Mouse (Mus musculus): ENCODE measurements around the gene Gper1. TPM values are rescaled to one million over a fixed set of nuclear protein-coding genes. Genes with fewer than 3 reads are reported as not detected.

Gene Gper1
- total RNA-seq, 2 experiments from 2014 or later = 0.82 to 1.6 TPM

GRCm38 (mm10) chr5:139445258-139445657, 22.3 kb downstream of the Gper1 start:
- DNase-seq = no peak

- no peak for DNase-seq
These were observed 25.1 kb downstream of the Gper1 start for GRCm38 (mm10) chr5:139448025-139448424.

DNA sequence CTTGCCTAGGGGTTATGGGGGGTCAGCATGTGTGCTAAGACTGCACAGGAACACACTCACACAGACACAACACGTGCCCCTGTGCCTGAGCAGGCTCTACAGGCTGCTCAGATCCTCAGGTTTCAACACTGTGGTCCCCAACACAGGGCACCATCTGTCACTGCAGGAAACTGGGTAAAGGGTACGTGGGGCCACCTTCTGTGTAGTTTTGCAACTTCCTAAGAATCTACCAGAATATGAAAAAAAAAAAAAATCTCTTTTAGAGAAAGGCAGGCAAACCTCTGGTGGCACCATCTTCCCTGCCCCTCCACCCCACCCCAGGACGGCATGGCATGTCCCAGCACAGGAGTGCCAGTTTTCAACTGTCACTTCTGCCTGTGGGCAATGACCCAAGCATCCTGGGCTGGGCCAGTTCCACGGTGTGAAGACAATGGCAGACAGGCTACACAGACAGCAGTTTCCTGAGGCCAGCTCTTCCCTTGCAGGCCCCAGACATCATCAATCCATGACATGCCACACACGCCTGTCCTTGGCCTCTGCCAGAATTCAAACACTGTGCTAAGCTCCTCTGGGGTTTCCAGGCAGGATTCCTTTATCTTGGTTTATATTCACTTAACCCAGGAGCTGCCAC, 26.3 kb downstream of the Gper1 start:
- no peak for DNase-seq

- no peak for DNase-seq
These were observed 27.0 kb downstream of the Gper1 start for GRCm38 (mm10) chr5:139449926-139450325.

GRCm38 (mm10) chr5:139453031-139453430, 30.1 kb downstream of the Gper1 start:
- DNase-seq = no peak

DNA sequence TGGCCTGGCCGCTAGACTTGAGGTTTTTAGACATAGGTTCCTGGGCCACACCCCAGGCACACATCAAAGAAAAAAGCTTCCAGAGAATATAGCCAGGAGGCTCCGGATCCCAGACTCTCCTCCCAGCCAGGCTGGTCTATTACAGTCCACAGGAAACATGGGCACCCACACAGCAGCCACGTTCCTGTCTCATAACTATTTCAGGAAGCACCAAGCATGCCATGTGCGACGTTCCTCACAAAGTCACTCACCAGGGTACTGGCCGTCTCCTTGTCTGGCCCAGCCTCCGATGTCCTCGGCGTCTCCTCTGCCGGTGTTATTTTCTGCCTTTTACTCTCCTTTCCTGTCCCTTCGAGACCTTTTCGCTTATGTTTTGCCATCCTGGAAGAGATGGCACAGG, 32.2 kb downstream of the Gper1 start:
- no peak for DNase-seq

DNA sequence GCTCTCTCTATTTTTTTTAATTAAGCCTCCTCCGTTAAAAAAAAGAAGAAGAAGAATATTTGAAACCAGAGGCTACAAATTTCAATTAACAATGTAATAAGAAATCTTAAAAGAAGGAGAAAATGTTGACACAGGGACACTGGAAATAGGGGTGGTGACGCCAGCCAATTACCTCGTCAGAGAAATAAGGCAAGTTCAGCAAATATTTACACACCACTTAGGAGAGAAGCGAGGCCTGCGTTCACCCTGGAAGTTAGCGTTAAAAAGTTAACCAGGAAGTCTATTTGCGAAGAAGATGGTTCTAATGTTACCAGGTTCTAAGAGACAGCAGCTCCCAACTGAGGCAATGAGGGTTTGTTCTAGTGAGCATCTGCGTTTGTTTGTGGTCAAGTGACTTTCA, 34.3 kb downstream of the Gper1 start:
- no peak for DNase-seq

- DNase-seq = no peak
These were observed 37.0 kb downstream of the Gper1 start for GRCm38 (mm10) chr5:139459938-139460337.

GRCm38 (mm10) chr5:139460384-139461067, 37.6 kb downstream of the Gper1 start, which contains the start of gene 3110082I17Rik:
3110082I17Rik (minus strand) TSS chr5:139460527.
- peak; percentile 96 for DNase-seq

- DNase-seq = no peak
These were observed 41.9 kb downstream of the Gper1 start for GRCm38 (mm10) chr5:139464874-139465273.

DNA sequence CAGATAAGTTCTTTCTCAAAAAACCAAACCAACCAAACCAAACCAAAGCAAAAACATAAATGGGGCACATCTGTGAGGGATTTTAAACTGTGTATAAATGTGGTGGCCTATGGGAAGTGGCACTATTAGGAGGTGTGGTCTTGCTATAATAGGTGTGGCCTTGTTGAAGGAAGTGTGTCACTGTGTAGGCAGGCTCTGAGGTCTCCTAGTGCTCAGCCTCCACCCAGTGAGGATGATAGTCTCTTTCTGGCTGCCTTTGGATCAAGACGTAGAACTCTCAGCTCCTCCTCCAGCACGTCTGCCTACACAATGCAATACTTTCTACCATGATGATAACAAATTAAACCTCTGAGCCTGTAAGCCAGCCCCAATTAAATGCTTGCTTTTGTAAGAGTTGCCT, 43.4 kb downstream of the Gper1 start:
- no peak for DNase-seq

DNA sequence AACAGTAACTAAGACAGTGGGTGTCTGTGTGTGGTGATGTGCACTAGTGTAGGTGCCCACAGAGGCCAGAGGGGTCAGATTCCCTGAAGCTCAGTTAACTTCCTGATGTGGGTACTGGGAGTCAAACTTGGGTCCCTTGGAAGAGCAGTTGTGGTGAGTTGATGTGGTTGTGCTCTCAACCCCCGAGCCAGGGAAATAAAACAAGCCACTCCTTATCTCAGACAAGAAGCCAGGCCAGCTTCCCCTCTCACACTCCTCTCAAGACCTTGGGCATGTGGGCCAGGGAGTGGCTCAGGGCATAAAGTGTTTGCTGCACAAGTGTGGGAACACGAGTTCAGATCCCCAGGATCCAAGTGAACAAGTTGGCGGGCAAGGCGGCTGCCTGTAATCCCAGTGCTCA, 43.9 kb downstream of the Gper1 start:
- no peak for DNase-seq

DNA sequence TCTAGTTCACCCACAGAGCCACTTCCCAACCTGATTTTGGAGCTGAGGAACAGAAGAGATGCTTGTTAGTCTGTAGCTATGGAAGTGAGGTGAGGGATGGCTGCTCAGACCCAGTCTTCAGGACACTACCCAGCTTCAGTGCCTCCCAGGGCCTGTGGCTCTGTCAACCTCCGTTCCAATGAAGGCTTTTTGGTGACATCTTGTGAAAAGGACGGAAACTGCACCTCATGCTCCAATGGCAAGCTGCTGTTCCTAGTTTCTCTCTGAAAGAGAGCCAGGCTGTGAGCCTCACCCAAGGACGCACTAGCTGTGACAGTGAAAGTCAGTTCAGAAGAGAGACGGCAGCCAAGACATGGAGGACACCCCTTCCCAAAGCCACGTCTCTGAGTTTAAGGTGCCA, 45.0 kb downstream of the Gper1 start:
- no peak for DNase-seq

DNA sequence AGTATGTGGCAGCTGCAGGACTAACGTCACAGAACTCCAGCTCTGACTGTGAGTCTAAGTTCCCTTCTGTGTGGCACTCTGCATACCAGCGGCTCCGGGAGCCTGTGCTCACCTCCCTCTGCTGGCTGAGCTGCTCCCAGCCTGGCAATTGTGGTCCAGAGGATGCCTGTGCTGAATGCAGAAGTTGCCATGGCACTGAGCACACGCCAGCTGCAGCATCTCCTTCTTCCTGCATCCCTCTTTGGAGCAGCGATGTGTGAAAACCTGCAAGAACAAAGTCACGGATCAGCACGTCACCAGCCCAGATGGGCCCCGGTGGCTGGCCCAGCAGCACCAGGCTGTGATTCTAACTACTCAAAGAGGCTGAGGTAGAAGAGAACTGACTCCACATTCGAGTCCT, 51.8 kb downstream of the Gper1 start:
- DNase-seq = no peak

Other genes starting within 250 kb of the Gper1 start
- gene Sun1, start 222.5 kb upstream of the Gper1 start, total RNA-seq (2021) = 10 to 100 TPM; 33.2 to 35.6 TPM
- gene Get4, start 170.8 kb upstream of the Gper1 start, total RNA-seq (2021) = 10 to 100 TPM; 28.7 to 30.3 TPM
- gene Adap1, start 97.5 kb upstream of the Gper1 start, total RNA-seq (2021) = 1 to 10 TPM; 1.1 to 1.4 TPM
- gene Cox19, start 71.7 kb upstream of the Gper1 start, total RNA-seq (2021) = 10 to 100 TPM; 74.4 to 86.5 TPM
- not detected for gene Cyp2w1, start 70.5 kb upstream of the Gper1 start, total RNA-seq (2021)
- 10 to 100 TPM; 23.5 to 23.6 TPM for gene Gpr146, start 45.5 kb upstream of the Gper1 start, total RNA-seq (2021)
- under 1 TPM; 0.32 to 0.61 TPM for gene C130050O18Rik, start 17.9 kb upstream of the Gper1 start, total RNA-seq (2021)
- gene 3110082I17Rik, start 37.4 kb downstream of the Gper1 start, total RNA-seq (2021) = 1 to 10 TPM; 7.8 to 8.0 TPM
- gene Zfand2a, start 61.4 kb downstream of the Gper1 start, total RNA-seq (2021) = 1 to 10 TPM; 7.3 to 8.2 TPM
- gene Uncx, start 120.3 kb downstream of the Gper1 start, total RNA-seq (2021) = not detected

Measured in gastrocnemius, postnatal 25 days (tissue).